ENCODE assay signal across 17 mouse cellular contexts in the genomic region with DNA sequence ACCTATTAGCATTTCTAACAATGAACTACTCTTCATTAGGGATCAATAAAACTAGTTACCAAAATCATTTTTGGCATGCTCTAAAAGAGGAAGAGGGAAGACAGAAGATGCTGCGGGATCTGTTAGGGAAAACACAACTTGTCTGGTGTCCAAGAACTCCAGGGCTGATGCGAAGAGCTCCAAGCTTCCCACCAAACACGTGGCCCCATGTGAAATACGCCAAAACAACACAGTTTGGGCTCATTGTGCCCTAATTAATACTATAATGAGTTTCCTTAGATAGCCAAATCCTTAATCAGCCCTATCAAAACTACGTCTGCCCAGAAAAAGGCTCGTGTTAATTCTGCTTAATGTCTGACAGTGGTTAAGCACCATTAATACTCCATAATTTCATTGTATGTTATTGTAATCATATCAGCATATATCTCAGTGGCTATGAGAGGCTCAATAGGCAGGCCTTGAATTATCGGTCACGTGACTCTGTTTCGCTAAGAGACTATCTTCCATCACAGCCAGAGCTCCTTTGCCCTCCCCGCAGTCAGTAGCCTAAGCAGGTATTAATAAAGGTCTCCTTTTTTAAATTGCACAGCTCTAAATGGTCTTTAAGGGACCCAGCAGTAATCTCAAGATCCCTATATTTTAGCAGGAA.
A peak's percentile ranks its signal among the peaks of the same experiment; 100 is the strongest.
DNase-seq lines count a peak whose midpoint lies in the region; ATAC-seq and TF ChIP-seq lines count a peak whose summit lies in the region.
"Had no signal": no experiment of that assay in that cellular context is flagged by ENCODE, and none has a peak within 500 bp of the region (broad histone marks: within the 10 kb centered on the region; RNA-seq: fewer than 3 reads in every experiment).

No protein-coding gene starts in this region.

- H3K36me3 ChIP-seq in limb, embryonic 13.5 days: no peaks in the 10 kb centered on the region
- H3K36me3 ChIP-seq in limb, embryonic 10.5 days: no peaks in the 10 kb centered on the region
- H3K36me3 ChIP-seq in forebrain, embryonic 16.5 days (ENCODE audit: control insufficient read depth, insufficient read depth): no peaks in the 10 kb centered on the region
- H3K36me3 ChIP-seq in intestine, embryonic 16.5 days (ENCODE audit: control insufficient read depth, insufficient read depth, low read length): no peaks in the 10 kb centered on the region
- H3K36me3 ChIP-seq in neural tube, embryonic 13.5 days: no peaks in the 10 kb centered on the region
- no peaks in the 10 kb centered on the region for H3K36me3 ChIP-seq in kidney, adult 2 months (ENCODE audit: control insufficient read depth, insufficient read depth, low read length)
- H3K36me3 ChIP-seq: stomach, embryonic 15.5 days had no signal

- no peak overlapping the region for H3K9ac ChIP-seq in limb, embryonic 13.5 days
- H3K9ac ChIP-seq in forebrain, embryonic 16.5 days (replicated peaks; ENCODE audit: low read depth, low read length): no peak overlapping the region
- no peak overlapping the region for H3K9ac ChIP-seq in intestine, embryonic 16.5 days (ENCODE audit: low read depth, low read length)
- H3K9ac ChIP-seq in neural tube, embryonic 13.5 days: 0 out of 2 replicates have a peak overlapping the region, but pooled peaks have one; percentile 31
- H3K9ac ChIP-seq: stomach, embryonic 15.5 days had no signal

- 75% methylated on average over 10 of the region's 10 CpGs for WGBS in limb, embryonic 13.5 days
- WGBS in limb, embryonic 10.5 days: 90% methylated on average over 10 of the region's 10 CpGs
- 32% methylated on average over 10 of the region's 10 CpGs for WGBS in forebrain, embryonic 16.5 days
- 67% methylated on average over 10 of the region's 10 CpGs for WGBS in intestine, embryonic 16.5 days
- 43% methylated on average over 10 of the region's 10 CpGs for WGBS in neural tube, embryonic 13.5 days
- WGBS in kidney, adult 2 months: 85% methylated on average over 10 of the region's 10 CpGs

- H3K27me3 ChIP-seq in limb, embryonic 13.5 days: no peaks in the 10 kb centered on the region
- H3K27me3 ChIP-seq in limb, embryonic 10.5 days (ENCODE audit: low read depth, poor library complexity, severe bottlenecking): no peaks in the 10 kb centered on the region
- H3K27me3 ChIP-seq in forebrain, embryonic 16.5 days (replicated peaks; ENCODE audit: control insufficient read depth, insufficient read depth, low read length): no peaks in the 10 kb centered on the region; the same call in 1 of the 2 replicates
- no peaks in the 10 kb centered on the region for H3K27me3 ChIP-seq in intestine, embryonic 16.5 days (replicated peaks; ENCODE audit: control insufficient read depth, insufficient read depth, low read length)
- H3K27me3 ChIP-seq in neural tube, embryonic 13.5 days: peaks cover 27% of the 10 kb centered on the region
- no peaks in the 10 kb centered on the region for H3K27me3 ChIP-seq in kidney, adult 2 months (replicated peaks; ENCODE audit: control insufficient read depth, insufficient read depth, low read length)
- H3K27me3 ChIP-seq: stomach, embryonic 15.5 days had no signal

- no peak overlapping the region for H3K27ac ChIP-seq in limb, embryonic 13.5 days
- H3K27ac ChIP-seq in limb, embryonic 10.5 days: no peak overlapping the region
- no peak overlapping the region for H3K27ac ChIP-seq in forebrain, embryonic 16.5 days (ENCODE audit: low read length)
- H3K27ac ChIP-seq in intestine, embryonic 16.5 days (ENCODE audit: low read length): no peak overlapping the region
- peak overlapping the region; percentile 72 for H3K27ac ChIP-seq in neural tube, embryonic 13.5 days (replicated peaks)
- no peak overlapping the region for H3K27ac ChIP-seq in kidney, adult 2 months (ENCODE audit: insufficient read depth, low read depth, low read length)
- H3K27ac ChIP-seq: gastrocnemius, adult 2 months; stomach, embryonic 15.5 days had no signal

- no peak for DNase-seq in limb, embryonic 10.5 days (ENCODE audit: low spot score)
- DNase-seq in right cerebral cortex, postnatal 14 days: no peak
- no peak for DNase-seq in frontal cortex, postnatal 14 days (ENCODE audit: low spot score in 2 of 2)
- DNase-seq in kidney, adult 2 months: no peak
- DNase-seq: B cell, adult 2 months; cerebellum, adult 9-11 months; gastrocnemius, adult 2 months; kidney, adult 9 months; lung, adult 2 months; lung, postnatal 36 days; thymus, adult 2 months had no signal

- ATAC-seq in limb, embryonic 13.5 days (ENCODE audit: low FRiP score, low read depth): no peak
- ATAC-seq in forebrain, embryonic 16.5 days: peak; percentile 41; the same call in 1 of the 2 replicates
- ATAC-seq in intestine, embryonic 16.5 days: 0 out of 2 replicates have a peak, but pooled peaks have one; percentile 38
- no peak; the same call in 1 of the 2 replicates for ATAC-seq in neural tube, embryonic 13.5 days (ENCODE audit: low read depth)
- ATAC-seq: Patski had no signal

- TF ChIP-seq POLR2A in kidney, adult 2 months (IDR thresholded peaks at IDR 0.05; ENCODE audit: low read depth, low read length): no peak

- H3K9me3 ChIP-seq in limb, embryonic 13.5 days: no peaks in the 10 kb centered on the region
- H3K9me3 ChIP-seq in limb, embryonic 10.5 days (replicated peaks): no peaks in the 10 kb centered on the region
- no peaks in the 10 kb centered on the region for H3K9me3 ChIP-seq in forebrain, embryonic 16.5 days (ENCODE audit: control insufficient read depth, low read length)
- no peaks in the 10 kb centered on the region for H3K9me3 ChIP-seq in intestine, embryonic 16.5 days (ENCODE audit: control insufficient read depth, low read length)
- no peaks in the 10 kb centered on the region for H3K9me3 ChIP-seq in neural tube, embryonic 13.5 days
- H3K9me3 ChIP-seq: stomach, embryonic 15.5 days had no signal

- no peak for TF ChIP-seq CTCF in kidney, adult 2 months (conservative IDR thresholded peaks at IDR 0.05; ENCODE audit: insufficient read depth, insufficient read length, low read depth, low read length)

- H3K4me1 ChIP-seq in limb, embryonic 13.5 days: peaks cover 11% of the 10 kb centered on the region
- peaks cover 21% of the 10 kb centered on the region for H3K4me1 ChIP-seq in limb, embryonic 10.5 days
- H3K4me1 ChIP-seq in forebrain, embryonic 16.5 days (replicated peaks; ENCODE audit: control insufficient read depth, insufficient read depth, low read length): peaks cover 18% of the 10 kb centered on the region
- H3K4me1 ChIP-seq in intestine, embryonic 16.5 days (ENCODE audit: control insufficient read depth, insufficient read depth, low read length): peaks cover 11% of the 10 kb centered on the region; the same call in 1 of the 2 replicates
- peaks cover 28% of the 10 kb centered on the region for H3K4me1 ChIP-seq in neural tube, embryonic 13.5 days (replicated peaks)
- peaks cover 6% of the 10 kb centered on the region; the same call in 1 of the 2 replicates for H3K4me1 ChIP-seq in kidney, adult 2 months (ENCODE audit: control insufficient read depth, insufficient read depth, low read length)
- H3K4me1 ChIP-seq: stomach, embryonic 15.5 days had no signal

- H3K4me3 ChIP-seq in limb, embryonic 13.5 days: no peak overlapping the region
- no peak overlapping the region for H3K4me3 ChIP-seq in limb, embryonic 10.5 days
- no peak overlapping the region for H3K4me3 ChIP-seq in forebrain, embryonic 16.5 days (replicated peaks; ENCODE audit: low read length)
- H3K4me3 ChIP-seq in intestine, embryonic 16.5 days (ENCODE audit: low read length): no peak overlapping the region
- H3K4me3 ChIP-seq in neural tube, embryonic 13.5 days: no peak overlapping the region
- no peak overlapping the region for H3K4me3 ChIP-seq in kidney, adult 2 months (ENCODE audit: insufficient read depth, low read depth, low read length)
- H3K4me3 ChIP-seq: gastrocnemius, adult 2 months; stomach, embryonic 15.5 days had no signal

- peak overlapping the region; percentile 17; the same call in 1 of the 2 replicates for H3K4me2 ChIP-seq in limb, embryonic 13.5 days (replicated peaks)
- H3K4me2 ChIP-seq in forebrain, embryonic 16.5 days (ENCODE audit: low read length): peak overlapping the region; percentile 1
- H3K4me2 ChIP-seq in intestine, embryonic 16.5 days (ENCODE audit: low read depth, low read length): no peak overlapping the region
- peak overlapping the region; percentile 46 for H3K4me2 ChIP-seq in neural tube, embryonic 13.5 days
- H3K4me2 ChIP-seq: stomach, embryonic 15.5 days had no signal

Comparison
In these comparisons a context has a peak if more than half of its experiments do, and no peak if none do; other contexts are left out.
1. ATAC-seq: peak in forebrain, embryonic 16.5 days (single experiment) and intestine, embryonic 16.5 days (single experiment); none in limb, embryonic 13.5 days (single experiment) and neural tube, embryonic 13.5 days (single experiment).